Mouse (Mus musculus): Measurements from ENCODE around the gene Hebp1. TPM values are rescaled to one million over a fixed set of nuclear protein-coding genes. Genes with fewer than 3 reads are reported as not detected.
A peak's percentile ranks its signal among the peaks of the same experiment; 100 is the strongest.

Gene Hebp1
- polyA plus RNA-seq, 1 experiment from 2014 or later, result 74.0 TPM

DNA sequence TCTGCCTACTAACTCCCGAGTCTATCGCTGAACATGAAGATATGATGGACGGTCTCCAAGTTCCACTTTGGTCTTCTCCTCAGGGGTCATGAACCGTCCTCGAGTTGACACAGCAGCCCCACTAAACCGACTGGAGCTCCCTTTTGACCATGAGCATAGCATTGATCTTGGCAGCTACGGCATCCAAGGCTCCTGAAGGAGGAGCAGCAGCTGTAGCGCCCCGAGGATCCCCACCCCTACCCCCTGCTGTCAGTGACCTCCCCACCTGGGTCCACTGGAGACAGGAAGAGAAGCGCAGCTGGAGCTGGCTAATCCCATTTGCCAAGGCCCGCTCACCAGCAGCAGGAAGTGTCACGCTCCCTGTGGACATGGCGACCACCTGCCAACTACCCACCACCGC, 26.1 kb downstream of the Hebp1 start:
- no peak for ATAC-seq
- 74% methylated on average over 14 of the region's 14 CpGs for WGBS
- Histone ChIP-seq H3K4me3 (ENCODE audit: low read length) (no peak overlapping the region), H3K4me2 (ENCODE audit: low read depth, low read length) (no peak overlapping the region), H3K9ac (ENCODE audit: low read depth, low read length) (no peak overlapping the region), H3K27me3 (replicated peaks; ENCODE audit: control insufficient read depth, insufficient read depth, low read length) (no peaks in the 10 kb centered on the region), H3K36me3 (ENCODE audit: control insufficient read depth, insufficient read depth, low read length) (no peaks in the 10 kb centered on the region), H3K9me3 (ENCODE audit: control insufficient read depth, low read length) (no peaks in the 10 kb centered on the region), H3K27ac (ENCODE audit: low read length) (no peak overlapping the region), H3K4me1 (ENCODE audit: control insufficient read depth, insufficient read depth, low read length) (0 out of 2 replicates have a peak, but pooled peaks cover 4% of the 10 kb centered on the region)

DNA sequence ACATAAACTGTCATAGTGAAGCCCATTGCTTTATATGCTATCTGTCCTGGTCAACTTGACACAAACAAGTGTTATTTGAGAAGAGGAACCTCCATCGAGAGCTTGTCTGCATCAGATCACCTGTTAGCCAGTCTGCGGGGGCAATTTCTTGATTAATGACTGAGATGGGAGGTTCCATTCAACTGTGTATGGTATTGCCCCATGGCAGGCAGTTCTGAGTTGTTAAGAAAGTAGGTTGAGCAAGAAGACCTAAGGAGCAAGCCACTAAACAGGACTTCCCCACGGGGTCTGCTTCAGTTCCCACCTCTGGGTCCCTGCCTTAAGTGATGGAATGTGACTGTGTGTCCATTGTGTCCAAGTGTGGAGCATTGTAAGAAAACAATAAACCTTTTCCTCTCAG, 28.6 kb downstream of the Hebp1 start:
- Histone ChIP-seq H3K4me2 (ENCODE audit: low read depth, low read length) (no peak overlapping the region), H3K27ac (ENCODE audit: low read length) (no peak overlapping the region), H3K36me3 (ENCODE audit: control insufficient read depth, insufficient read depth, low read length) (no peaks in the 10 kb centered on the region), H3K4me1 (ENCODE audit: control insufficient read depth, insufficient read depth, low read length) (peaks cover 4% of the 10 kb centered on the region; the same call in 1 of the 2 replicates), H3K9ac (ENCODE audit: low read depth, low read length) (no peak overlapping the region), H3K4me3 (ENCODE audit: low read length) (no peak overlapping the region), H3K9me3 (ENCODE audit: control insufficient read depth, low read length) (no peaks in the 10 kb centered on the region), H3K27me3 (replicated peaks; ENCODE audit: control insufficient read depth, insufficient read depth, low read length) (no peaks in the 10 kb centered on the region)
- WGBS, result 70% methylated on average over 3 of the region's 3 CpGs
- no peak for ATAC-seq

GRCm38 (mm10) chr6:135168471-135168870, 29.4 kb downstream of the Hebp1 start:
- Histone ChIP-seq H3K4me3 (ENCODE audit: low read length) (peak overlapping the region; percentile 77), H3K27ac (ENCODE audit: low read length) (no peak overlapping the region), H3K9me3 (ENCODE audit: control insufficient read depth, low read length) (no peaks in the 10 kb centered on the region), H3K9ac (ENCODE audit: low read depth, low read length) (peak overlapping the region; percentile 86), H3K27me3 (replicated peaks; ENCODE audit: control insufficient read depth, insufficient read depth, low read length) (no peaks in the 10 kb centered on the region), H3K4me1 (ENCODE audit: control insufficient read depth, insufficient read depth, low read length) (peaks cover 4% of the 10 kb centered on the region; the same call in 1 of the 2 replicates), H3K4me2 (ENCODE audit: low read depth, low read length) (peak overlapping the region; percentile 81), H3K36me3 (ENCODE audit: control insufficient read depth, insufficient read depth, low read length) (no peaks in the 10 kb centered on the region)
- WGBS, result 79% methylated on average over 6 of the region's 6 CpGs
- ATAC-seq, result no peak

- H3K4me3 ChIP-seq (ENCODE audit: low read length), result peak overlapping the region; percentile 77
Observed at GRCm38 (mm10) chr6:135167380-135168311, 30.2 kb downstream of the Hebp1 start.

GRCm38 (mm10) chr6:135166712-135167111, 31.1 kb downstream of the Hebp1 start:
- peak overlapping the region; percentile 77 for H3K4me3 ChIP-seq (ENCODE audit: low read length)
- no peaks in the 10 kb centered on the region for H3K9me3 ChIP-seq (ENCODE audit: control insufficient read depth, low read length)
- peak overlapping the region; percentile 86; the same call in 1 of the 2 replicates for H3K9ac ChIP-seq (ENCODE audit: low read depth, low read length)
- ATAC-seq, result no peak
- 51% methylated on average over 5 of the region's 5 CpGs for WGBS
- no peaks in the 10 kb centered on the region for H3K27me3 ChIP-seq (replicated peaks; ENCODE audit: control insufficient read depth, insufficient read depth, low read length)
- H3K36me3 ChIP-seq (ENCODE audit: control insufficient read depth, insufficient read depth, low read length), result no peaks in the 10 kb centered on the region
- peak overlapping the region; percentile 81 for H3K4me2 ChIP-seq (ENCODE audit: low read depth, low read length)
- no peak overlapping the region for H3K27ac ChIP-seq (ENCODE audit: low read length)
- H3K4me1 ChIP-seq (ENCODE audit: control insufficient read depth, insufficient read depth, low read length), result peaks cover 4% of the 10 kb centered on the region; the same call in 1 of the 2 replicates

More at GRCm38 (mm10) chr6:135167380-135168311, 30.2 kb downstream of the Hebp1 start:
- Histone ChIP-seq H3K9ac (ENCODE audit: low read depth, low read length) (peak overlapping the region; percentile 86), H3K4me2 (ENCODE audit: low read depth, low read length) (peak overlapping the region; percentile 81), H3K27ac (ENCODE audit: low read length) (peak overlapping the region; percentile 92), H3K9me3 (ENCODE audit: control insufficient read depth, low read length) (no peaks in the 10 kb centered on the region), H3K27me3 (replicated peaks; ENCODE audit: control insufficient read depth, insufficient read depth, low read length) (no peaks in the 10 kb centered on the region), H3K36me3 (ENCODE audit: control insufficient read depth, insufficient read depth, low read length) (no peaks in the 10 kb centered on the region), H3K4me1 (ENCODE audit: control insufficient read depth, insufficient read depth, low read length) (peaks cover 4% of the 10 kb centered on the region; the same call in 1 of the 2 replicates)
- WGBS, result 4% methylated on average over 46 of the region's 46 CpGs
- peak; percentile 95 for ATAC-seq

GRCm38 (mm10) chr6:135166262-135166661, 31.6 kb downstream of the Hebp1 start:
- peaks cover 4% of the 10 kb centered on the region; the same call in 1 of the 2 replicates for H3K4me1 ChIP-seq (ENCODE audit: control insufficient read depth, insufficient read depth, low read length)

DNA sequence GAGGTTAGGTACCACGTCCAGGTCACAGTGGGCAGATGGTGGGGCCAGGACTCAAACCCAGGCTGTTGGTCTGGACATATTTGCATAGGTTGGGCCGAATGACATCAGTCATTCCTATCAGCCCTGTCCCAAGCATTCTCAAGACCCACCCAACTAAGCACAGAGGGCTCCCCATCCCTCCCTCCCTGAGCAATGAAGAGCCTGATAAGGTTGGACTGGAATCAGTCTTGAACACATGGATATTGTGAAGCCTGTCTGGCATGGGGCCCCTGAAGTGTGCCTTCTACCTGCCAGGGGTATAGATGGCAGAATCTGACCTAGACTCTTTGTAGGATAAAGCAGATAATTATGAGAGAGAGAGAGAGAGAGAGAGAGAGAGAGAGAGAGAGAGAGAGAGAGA, 32.1 kb downstream of the Hebp1 start:
- ATAC-seq, result peak; percentile 6; the same call in 1 of the 2 replicates
- no peak overlapping the region for H3K4me3 ChIP-seq (ENCODE audit: low read length)
- no peak overlapping the region for H3K27ac ChIP-seq (ENCODE audit: low read length)
- no peaks in the 10 kb centered on the region for H3K36me3 ChIP-seq (ENCODE audit: control insufficient read depth, insufficient read depth, low read length)
- H3K9me3 ChIP-seq (ENCODE audit: control insufficient read depth, low read length), result no peaks in the 10 kb centered on the region
- no peaks in the 10 kb centered on the region for H3K27me3 ChIP-seq (replicated peaks; ENCODE audit: control insufficient read depth, insufficient read depth, low read length)
- peaks cover 4% of the 10 kb centered on the region; the same call in 1 of the 2 replicates for H3K4me1 ChIP-seq (ENCODE audit: control insufficient read depth, insufficient read depth, low read length)
- 65% methylated on average over 2 of the region's 2 CpGs for WGBS
- no peak overlapping the region for H3K9ac ChIP-seq (ENCODE audit: low read depth, low read length)
- no peak overlapping the region for H3K4me2 ChIP-seq (ENCODE audit: low read depth, low read length)

More at GRCm38 (mm10) chr6:135166262-135166661, 31.6 kb downstream of the Hebp1 start:
- Histone ChIP-seq H3K9me3 (ENCODE audit: control insufficient read depth, low read length) (no peaks in the 10 kb centered on the region), H3K36me3 (ENCODE audit: control insufficient read depth, insufficient read depth, low read length) (no peaks in the 10 kb centered on the region), H3K4me3 (ENCODE audit: low read length) (no peak overlapping the region), H3K27ac (ENCODE audit: low read length) (no peak overlapping the region), H3K4me2 (ENCODE audit: low read depth, low read length) (peak overlapping the region; percentile 81; the same call in 1 of the 2 replicates), H3K27me3 (replicated peaks; ENCODE audit: control insufficient read depth, insufficient read depth, low read length) (no peaks in the 10 kb centered on the region), H3K9ac (ENCODE audit: low read depth, low read length) (no peak overlapping the region)
- WGBS, result 86% methylated on average over 3 of the region's 3 CpGs
- ATAC-seq, result no peak

DNA sequence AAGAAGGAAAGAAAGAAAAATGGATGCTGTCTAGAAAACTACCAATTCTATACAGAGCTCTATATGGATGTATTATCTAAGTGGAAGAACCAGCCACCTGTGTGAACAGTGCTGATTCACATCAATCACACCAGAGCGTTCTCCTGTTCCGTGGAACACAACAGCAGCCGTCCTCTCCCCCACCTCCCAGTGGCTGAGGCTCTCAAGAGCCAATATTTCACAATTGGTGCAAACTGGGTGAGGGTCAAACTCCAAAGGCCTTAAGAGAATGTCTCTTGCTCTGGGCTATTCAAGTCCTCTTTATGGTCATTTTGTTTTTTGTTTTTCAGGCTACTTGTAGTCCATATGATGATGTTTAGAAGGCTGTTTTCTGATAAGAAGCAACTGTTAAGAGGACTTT, 32.6 kb downstream of the Hebp1 start:
- H3K27me3 ChIP-seq (replicated peaks; ENCODE audit: control insufficient read depth, insufficient read depth, low read length), result no peaks in the 10 kb centered on the region

GRCm38 (mm10) chr6:135162861-135163260, 35.0 kb downstream of the Hebp1 start:
- no peak overlapping the region for H3K4me3 ChIP-seq (ENCODE audit: low read length)
- no peaks in the 10 kb centered on the region for H3K27me3 ChIP-seq (replicated peaks; ENCODE audit: control insufficient read depth, insufficient read depth, low read length)
- no peak overlapping the region for H3K4me2 ChIP-seq (ENCODE audit: low read depth, low read length)
- 72% methylated on average over 4 of the region's 4 CpGs for WGBS
- no peak overlapping the region for H3K27ac ChIP-seq (ENCODE audit: low read length)
- H3K9me3 ChIP-seq (ENCODE audit: control insufficient read depth, low read length), result no peaks in the 10 kb centered on the region
- ATAC-seq, result no peak
- no peaks in the 10 kb centered on the region for H3K36me3 ChIP-seq (ENCODE audit: control insufficient read depth, insufficient read depth, low read length)
- no peaks in the 10 kb centered on the region; the same call in 1 of the 2 replicates for H3K4me1 ChIP-seq (ENCODE audit: control insufficient read depth, insufficient read depth, low read length)
- no peak overlapping the region for H3K9ac ChIP-seq (ENCODE audit: low read depth, low read length)

More for the DNA sequence above, 32.6 kb downstream of the Hebp1 start:
- WGBS, result 61% methylated on average over 3 of the region's 3 CpGs
- Histone ChIP-seq H3K9me3 (ENCODE audit: control insufficient read depth, low read length) (no peaks in the 10 kb centered on the region), H3K4me2 (ENCODE audit: low read depth, low read length) (no peak overlapping the region), H3K36me3 (ENCODE audit: control insufficient read depth, insufficient read depth, low read length) (no peaks in the 10 kb centered on the region), H3K27ac (ENCODE audit: low read length) (no peak overlapping the region), H3K4me1 (ENCODE audit: control insufficient read depth, insufficient read depth, low read length) (peaks cover 4% of the 10 kb centered on the region; the same call in 1 of the 2 replicates), H3K4me3 (ENCODE audit: low read length) (no peak overlapping the region), H3K9ac (ENCODE audit: low read depth, low read length) (no peak overlapping the region)
- ATAC-seq, result no peak

All from intestine, embryonic 16.5 days (tissue).